Mouse (Mus musculus): Measurements from ENCODE around the gene Gpnmb.

The Gpnmb gene

DNA sequence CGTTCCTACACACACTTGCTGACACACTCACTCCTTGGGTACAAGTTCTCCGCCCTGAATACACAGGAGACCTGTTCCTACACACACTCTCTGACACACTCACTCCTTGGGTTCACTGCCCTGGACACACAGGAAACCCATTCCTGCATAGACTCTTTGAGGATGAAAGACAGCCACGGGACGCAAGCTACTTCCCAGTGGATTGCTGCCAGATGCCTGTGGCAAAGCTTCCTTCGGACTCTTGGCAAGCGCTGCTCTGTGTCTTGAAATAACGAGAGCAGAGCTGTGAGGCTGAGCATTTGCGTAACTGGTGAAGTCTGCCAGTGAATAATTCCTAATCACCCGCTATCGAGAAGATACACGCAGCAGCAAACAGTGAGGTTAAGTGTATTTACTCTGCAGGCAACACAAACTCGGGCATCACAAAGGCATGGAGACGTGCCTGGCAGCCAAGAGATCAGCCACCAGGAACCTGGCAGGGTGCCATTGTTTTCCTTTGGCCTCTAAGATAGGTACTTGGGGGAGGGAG lies 60.7 kb downstream of the Gpnmb start:
- CTCF ChIA-PET, result no interaction called here

DNA sequence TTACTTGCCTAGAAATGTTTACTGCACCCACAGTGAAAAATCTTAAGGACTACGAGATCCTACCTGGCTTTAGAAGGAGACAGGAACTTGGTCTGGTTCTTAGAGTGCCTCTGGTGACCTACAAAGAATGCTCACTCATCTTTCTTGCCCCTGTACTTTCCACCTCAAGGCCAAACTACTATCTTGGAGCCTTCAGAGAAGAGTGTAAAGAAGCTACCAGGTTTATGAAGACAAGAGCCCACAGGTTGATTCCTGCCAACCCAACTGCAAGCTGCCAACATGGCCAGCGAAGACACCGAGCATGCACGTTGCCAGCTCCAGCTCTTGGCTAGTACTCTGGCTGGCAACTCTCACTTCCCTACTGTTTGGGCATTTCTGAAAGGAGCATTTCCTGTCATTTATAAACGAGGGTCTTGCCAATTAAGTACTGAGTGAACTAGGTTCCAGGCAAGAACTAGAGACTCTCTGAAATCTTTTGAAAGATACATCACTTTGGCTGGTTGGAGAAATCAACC lies 61.3 kb downstream of the Gpnmb start:
- CTCF ChIA-PET, result no interaction called here

- CTCF ChIA-PET, result no interaction called here
Observed at GRCm38 (mm10) chr6:49099086-49099485, 62.7 kb downstream of the Gpnmb start.

- CTCF ChIA-PET, result interaction anchor here (0.6 kb wide), 1 partner anchor 111 kb away, joined by 4 read pairs; no protein-coding TSS in a partner anchor
Observed at GRCm38 (mm10) chr6:49106746-49107500, 70.6 kb downstream of the Gpnmb start.

- CTCF ChIA-PET, result interaction anchor here (0.6 kb wide), 1 partner anchor 49 kb away, joined by 3 read pairs; no protein-coding TSS in a partner anchor
Observed at GRCm38 (mm10) chr6:49109196-49109595, 72.8 kb downstream of the Gpnmb start.

DNA sequence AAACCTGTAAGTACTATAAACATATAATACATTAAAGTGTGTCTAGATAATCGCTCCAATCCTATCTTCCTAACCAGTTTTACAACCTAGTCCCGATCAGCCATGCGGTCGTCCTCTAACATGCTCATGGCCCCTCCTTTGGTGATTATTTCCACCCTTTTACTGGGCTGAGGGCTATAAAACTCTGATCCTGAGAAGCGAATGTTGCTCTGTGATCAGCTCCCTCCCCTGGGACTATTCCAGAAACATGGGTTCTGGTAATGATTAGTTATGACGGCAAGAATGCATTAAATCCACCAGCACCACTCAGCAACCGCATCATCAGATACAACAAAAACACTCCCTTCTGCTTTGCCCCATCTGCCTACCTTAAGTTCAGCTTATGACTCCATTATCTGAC lies 77.5 kb downstream of the Gpnmb start:
- CTCF ChIA-PET, result interaction anchor here (0.6 kb wide), 1 partner anchor 299 kb away, joined by 3 read pairs; no protein-coding TSS in a partner anchor

- CTCF ChIA-PET, result interaction anchor here (0.6 kb wide), 1 partner anchor 298 kb away, joined by 3 read pairs; no protein-coding TSS in a partner anchor
Observed at GRCm38 (mm10) chr6:49114457-49114856, 78.1 kb downstream of the Gpnmb start.

DNA sequence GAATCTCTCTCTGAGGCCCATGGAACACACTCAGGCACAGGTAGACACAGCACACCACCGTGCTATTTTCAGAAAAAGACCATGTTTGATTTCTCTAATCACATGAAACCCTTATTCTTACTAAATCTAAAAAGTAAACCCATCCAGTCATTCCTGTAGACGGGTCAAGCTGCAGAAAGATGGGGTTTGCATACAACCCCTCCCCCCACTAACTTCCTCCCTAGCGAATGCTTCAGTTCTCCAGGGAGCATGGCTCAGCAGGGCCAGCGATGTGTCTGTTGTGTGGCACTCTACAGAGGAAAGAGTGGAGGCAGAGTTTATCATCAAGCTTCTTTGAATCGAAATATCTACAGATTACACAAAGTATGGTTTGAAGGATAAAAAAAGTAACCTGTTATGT lies 79.2 kb downstream of the Gpnmb start:
- CTCF ChIA-PET, result no interaction called here

DNA sequence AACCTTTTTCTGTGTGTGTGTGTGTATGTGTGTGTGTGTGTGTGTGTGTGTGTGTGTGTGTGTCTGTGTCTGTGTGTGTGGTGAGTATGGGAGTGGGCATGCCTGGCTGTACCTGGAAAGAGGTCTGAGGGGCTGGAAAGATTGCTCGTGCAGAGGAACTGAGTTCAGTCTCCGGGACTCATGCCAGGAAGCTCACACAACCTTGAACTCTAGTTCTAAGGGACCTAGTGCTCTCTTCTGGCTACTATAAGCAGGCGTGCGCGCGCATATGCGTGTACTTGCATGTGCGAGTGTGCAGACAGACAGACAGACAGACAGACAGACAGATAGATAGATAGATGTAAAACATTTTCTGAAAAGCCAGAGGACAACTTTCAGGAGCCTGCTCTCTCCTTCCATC lies 79.9 kb downstream of the Gpnmb start:
- CTCF ChIA-PET, result no interaction called here

DNA sequence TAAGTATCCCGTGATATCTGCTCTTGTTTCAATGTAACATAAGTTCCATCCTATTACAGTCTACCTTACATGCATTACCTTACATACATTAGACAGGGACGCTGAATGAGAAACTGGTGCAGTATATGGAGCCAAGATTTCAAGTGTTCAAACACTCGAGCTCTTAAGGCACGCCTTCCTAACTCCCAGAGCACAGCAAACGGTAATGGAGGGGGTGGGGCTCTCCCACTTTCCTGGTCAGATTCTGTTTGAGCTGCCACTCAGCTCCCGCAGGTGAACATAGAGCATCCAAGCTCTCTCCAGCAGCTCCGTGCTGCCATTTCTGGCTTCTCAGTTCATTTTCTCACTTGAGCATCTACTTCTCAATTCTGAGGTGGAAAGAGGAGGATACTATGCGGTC lies 82.1 kb downstream of the Gpnmb start:
- CTCF ChIA-PET, result interaction anchor here (0.6 kb wide), 1 partner anchor 38 kb away, joined by 4 read pairs; no protein-coding TSS in a partner anchor

DNA sequence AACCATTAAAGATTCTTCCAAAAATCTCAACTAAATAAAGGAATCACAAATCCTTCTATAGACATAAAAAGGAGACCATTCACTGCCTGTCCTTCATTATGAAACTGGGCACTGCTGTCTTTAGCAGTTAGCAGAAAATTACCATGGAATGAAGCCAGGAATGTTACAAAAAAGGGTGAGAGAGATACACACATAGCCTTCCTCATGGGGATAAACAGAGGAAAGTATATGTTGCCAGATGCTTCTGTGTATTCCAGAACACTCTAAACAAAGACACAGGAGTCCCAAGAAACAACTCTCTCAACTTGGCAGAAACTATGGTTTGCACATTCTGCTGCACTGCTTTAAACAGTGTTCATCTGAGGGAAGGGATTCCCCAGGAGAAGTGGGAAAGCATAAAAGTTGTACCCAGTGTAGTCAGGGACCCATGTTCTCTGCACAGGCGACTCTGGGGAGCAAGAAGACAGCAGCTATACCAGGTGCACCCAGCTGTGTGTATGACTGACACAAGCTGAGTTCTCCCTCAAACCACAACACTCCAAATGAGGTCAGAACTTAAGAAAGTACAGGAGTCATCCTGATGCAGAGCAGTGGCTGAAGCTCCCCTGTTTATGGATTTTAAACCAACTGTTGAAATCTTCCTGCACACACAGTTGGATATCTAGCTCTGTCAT lies 83.3 kb downstream of the Gpnmb start:
- CTCF ChIA-PET, result no interaction called here

GRCm38 (mm10) chr6:49120370-49120769 lies 84.0 kb downstream of the Gpnmb start:
- CTCF ChIA-PET, result no interaction called here

Measured in spleen, embryonic (tissue).